Mouse (Mus musculus): ENCODE data around the gene Rnf144b.
A peak's percentile ranks its signal among the peaks of the same experiment; 100 is the strongest.

Gene Rnf144b

GRCm38 (mm10) chr13:47122537-47123430 lies at the start of gene Rnf144b:
TSS of gene Rnf144b (plus strand) at chr13:47122656.
- no peak for DNase-seq

GRCm38 (mm10) chr13:47076156-47076555 lies 46.3 kb upstream of the Rnf144b start:
- no peak for DNase-seq

- DNase-seq, result no peak
Observed at GRCm38 (mm10) chr13:47077367-47077766, 45.1 kb upstream of the Rnf144b start.

- no peak for DNase-seq
Observed at GRCm38 (mm10) chr13:47078799-47079198, 43.7 kb upstream of the Rnf144b start.

- DNase-seq, result no peak
Observed at GRCm38 (mm10) chr13:47080905-47081505, 41.5 kb upstream of the Rnf144b start.

- no peak for DNase-seq
Observed at GRCm38 (mm10) chr13:47088433-47088832, 34.0 kb upstream of the Rnf144b start.

GRCm38 (mm10) chr13:47089271-47089670 lies 33.2 kb upstream of the Rnf144b start:
- no peak for DNase-seq

- DNase-seq, result no peak
Observed at GRCm38 (mm10) chr13:47093791-47094190, 28.7 kb upstream of the Rnf144b start.

GRCm38 (mm10) chr13:47096591-47096990 lies 25.9 kb upstream of the Rnf144b start:
- DNase-seq, result no peak

GRCm38 (mm10) chr13:47099265-47099664 lies 23.2 kb upstream of the Rnf144b start:
- no peak for DNase-seq

- DNase-seq, result no peak
Observed at GRCm38 (mm10) chr13:47100587-47100986, 21.9 kb upstream of the Rnf144b start.

GRCm38 (mm10) chr13:47104146-47104545 lies 18.3 kb upstream of the Rnf144b start:
- no peak for DNase-seq

- peak; percentile 28 for DNase-seq
Observed at GRCm38 (mm10) chr13:47104856-47105541, 17.5 kb upstream of the Rnf144b start.

GRCm38 (mm10) chr13:47105711-47106579 lies 16.5 kb upstream of the Rnf144b start, which contains the start of gene Dek:
TSS of gene Dek (minus strand) at chr13:47106201.
- DNase-seq, result peak; percentile 79

GRCm38 (mm10) chr13:47106580-47106888 lies 15.9 kb upstream of the Rnf144b start:
- DNase-seq, result no peak

GRCm38 (mm10) chr13:47109239-47109638 lies 13.2 kb upstream of the Rnf144b start:
- no peak for DNase-seq

GRCm38 (mm10) chr13:47111185-47111584 lies 11.3 kb upstream of the Rnf144b start:
- DNase-seq, result no peak

GRCm38 (mm10) chr13:47112056-47112455 lies 10.4 kb upstream of the Rnf144b start:
- DNase-seq, result no peak

GRCm38 (mm10) chr13:47112924-47113323 lies 9.5 kb upstream of the Rnf144b start:
- no peak for DNase-seq

- DNase-seq, result no peak
Observed at GRCm38 (mm10) chr13:47116000-47116399, 6.5 kb upstream of the Rnf144b start.

GRCm38 (mm10) chr13:47121333-47121889 lies 1.0 kb upstream of the Rnf144b start:
- DNase-seq, result no peak

GRCm38 (mm10) chr13:47124449-47124848 lies 2.0 kb downstream of the Rnf144b start:
- no peak for DNase-seq

Data from cerebellum, adult 11-12 months (tissue).